Mouse (Mus musculus) heart, postnatal 14 days (tissue): Measurements from ENCODE around the gene Snx5. TPM values are rescaled to one million over a fixed set of nuclear protein-coding genes. Genes with fewer than 3 reads are reported as not detected.

ENCODE experiments used
- DNase-seq, 2 experiments: peaks; one replicate each; pipeline ENCODE4 v3.0.0; 2021 to 2022
- intact Hi-C: fragments of 180-260 bp; cut with DNase I; formaldehyde crosslinking; loops from one replicate; pipeline ENCODE4 v1.15.1; 2025
- total RNA-seq, 2 experiments: library from RNA; stranded (reverse); gene quantifications; 2 replicates each; pipeline ENCODE4 v1.2.3; 2021

The Snx5 gene
- total RNA-seq, 2 experiments from 2014 or later: 50.4 to 51.9 TPM

- intact Hi-C loops: no loop called here
- no peak for DNase-seq
Measured at GRCm38 (mm10) chr2:144268446-144269305, 2.0 kb downstream of the Snx5 start.

- DNase-seq: no peak
- intact Hi-C loops: no loop called here
Measured at GRCm38 (mm10) chr2:144267731-144268015, 3.0 kb downstream of the Snx5 start.

GRCm38 (mm10) chr2:144267004-144267730 is 3.5 kb downstream of the Snx5 start:
- intact Hi-C loops: no loop called here
- DNase-seq: no peak

- DNase-seq: no peak
Measured at GRCm38 (mm10) chr2:144265916-144266683, 4.6 kb downstream of the Snx5 start.

GRCm38 (mm10) chr2:144265120-144265488 is 5.6 kb downstream of the Snx5 start:
- DNase-seq: no peak
- intact Hi-C loops: no loop called here

More at GRCm38 (mm10) chr2:144265916-144266683, 4.6 kb downstream of the Snx5 start:
- intact Hi-C loops: no loop called here

- intact Hi-C loops: no loop called here
- no peak for DNase-seq
Measured at GRCm38 (mm10) chr2:144264398-144265119, 6.1 kb downstream of the Snx5 start.

- intact Hi-C loops: no loop called here
- no peak for DNase-seq
Measured at GRCm38 (mm10) chr2:144262837-144263236, 7.9 kb downstream of the Snx5 start.

- intact Hi-C loops: no loop called here
- DNase-seq: no peak
Measured at GRCm38 (mm10) chr2:144250111-144250510, 20.6 kb downstream of the Snx5 start.

GRCm38 (mm10) chr2:144248613-144249376 is 21.9 kb downstream of the Snx5 start:
- no peak for DNase-seq
- intact Hi-C loops: no loop called here

- peak; percentile 34 to 54 for DNase-seq
- intact Hi-C loops: no loop called here
Measured at GRCm38 (mm10) chr2:144247337-144247978, 23.2 kb downstream of the Snx5 start.

- intact Hi-C loops: no loop called here
- no peak for DNase-seq
Measured at GRCm38 (mm10) chr2:144246270-144246669, 24.4 kb downstream of the Snx5 start.

- DNase-seq: peak in 1 of 2 experiments; percentile 12
- intact Hi-C loops: no loop called here
Measured at GRCm38 (mm10) chr2:144245464-144245863, 25.2 kb downstream of the Snx5 start.

GRCm38 (mm10) chr2:144240095-144240899 is 30.4 kb downstream of the Snx5 start:
- intact Hi-C loops: no loop called here
- no peak for DNase-seq

- intact Hi-C loops: no loop called here
- DNase-seq: no peak
Measured at GRCm38 (mm10) chr2:144239318-144239717, 31.4 kb downstream of the Snx5 start.

GRCm38 (mm10) chr2:144238341-144238740 is 32.4 kb downstream of the Snx5 start:
- DNase-seq: peak; percentile 72 to 74
- intact Hi-C loops: no loop called here

- intact Hi-C loops: no loop called here
- DNase-seq: no peak
Measured at GRCm38 (mm10) chr2:144236791-144237584, 33.7 kb downstream of the Snx5 start.

GRCm38 (mm10) chr2:144235776-144236175 is 34.9 kb downstream of the Snx5 start:
- DNase-seq: no peak
- intact Hi-C loops: no loop called here

GRCm38 (mm10) chr2:144233534-144233933 is 37.2 kb downstream of the Snx5 start:
- intact Hi-C loops: no loop called here
- DNase-seq: no peak
